Mouse (Mus musculus): ENCODE data around the gene Usp21.

DNA sequence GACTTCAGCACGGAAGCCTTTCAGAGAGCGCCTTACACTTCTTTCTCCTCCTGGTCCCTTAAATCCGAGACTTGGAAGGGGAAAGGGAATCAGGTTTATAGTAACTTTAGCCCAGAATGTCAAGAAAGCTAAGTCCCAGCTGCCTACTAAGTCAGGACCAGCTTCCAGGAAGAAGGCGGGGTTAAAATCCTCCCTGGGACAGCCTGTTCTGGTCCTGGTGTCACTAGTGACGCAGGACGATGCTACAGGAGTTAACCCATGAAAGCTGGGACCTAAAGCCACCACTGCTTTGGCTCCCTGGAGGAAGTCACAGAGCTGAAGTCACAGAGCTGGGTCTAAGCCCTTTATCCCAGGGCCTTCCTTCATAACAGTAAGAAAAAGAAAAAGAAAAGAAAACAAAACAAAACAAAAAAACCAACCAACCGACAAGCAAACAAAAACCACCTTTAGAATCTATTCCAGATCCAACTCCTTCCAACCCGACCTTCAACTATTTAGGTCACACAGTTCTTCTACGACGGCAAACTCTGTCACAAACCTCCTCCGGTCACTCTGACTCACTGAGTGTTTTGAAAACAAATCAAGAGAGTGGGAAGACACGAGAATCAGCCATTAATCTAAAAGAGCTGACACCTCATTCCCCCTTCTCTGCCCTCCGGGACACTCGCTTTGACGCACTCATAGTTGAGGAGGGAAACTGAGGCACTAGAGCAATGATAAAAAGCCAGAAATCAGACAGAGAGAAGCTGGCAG is 47.6 kb downstream of the Usp21 start:
- no peak for TF ChIP-seq CTCF (conservative IDR thresholded peaks at IDR 0.05; ENCODE audit: insufficient read depth, insufficient read length, low read depth, low read length)
- TF ChIP-seq POLR2A (IDR thresholded peaks at IDR 0.05; ENCODE audit: low read depth, low read length), result no peak

All from kidney, adult 2 months (tissue).